Mouse (Mus musculus) thymus, adult 2 months (tissue): ENCODE results near the gene Podn.

ENCODE experiments used
- CTCF ChIP-seq: fragments of 200-500 bp; IDR thresholded peaks from 2 replicates; pipeline ENCODE4 v1.5.1; 2012; ENCODE audit warnings: mild to moderate bottlenecking, control low read depth, low read length, moderate library complexity, borderline replicate concordance; ENCODE audit not compliant: control insufficient read depth, poor library complexity, insufficient read depth; ENCODE audit errors: extremely low read depth
- POLR2A ChIP-seq: fragments of 200-500 bp; IDR thresholded peaks from 2 replicates; pipeline ENCODE4 v1.6.1; 2012; ENCODE audit warnings: mild to moderate bottlenecking, low read length, control low read depth, moderate library complexity; ENCODE audit not compliant: control insufficient read depth, poor library complexity, insufficient read depth; ENCODE audit errors: extremely low read depth

GRCm38 (mm10) chr4:108070723-108071122, 25.5 kb downstream of the Podn start:
- TF ChIP-seq POLR2A: no peak
- TF ChIP-seq CTCF: no peak
